Mouse (Mus musculus): ENCODE results near the gene Ace3. TPM values are rescaled to one million over a fixed set of nuclear protein-coding genes. Genes with fewer than 3 reads are reported as not detected.

Gene Ace3
- polyA plus RNA-seq, 1 experiment from 2014 or later = not detected

Other genes starting within 250 kb of the Ace3 start
- 19.5 and 21.6 TPM in 2 replicates for gene Cyb561, start 41.3 kb upstream of the Ace3 start, polyA plus RNA-seq (2014; fragmentation: Nextera tagmentation; extraction: Ambion mirVana)
- gene Ace, start 26.7 kb upstream of the Ace3 start, polyA plus RNA-seq (2014; fragmentation: Nextera tagmentation; extraction: Ambion mirVana) = 1.00 and 1.3 TPM in 2 replicates
- 2.5 and 2.6 TPM in 2 replicates for gene Kcnh6, start 13.4 kb downstream of the Ace3 start, polyA plus RNA-seq (2014; fragmentation: Nextera tagmentation; extraction: Ambion mirVana)
- 56.0 and 62.8 TPM in 2 replicates for gene Dcaf7, start 42.2 kb downstream of the Ace3 start, polyA plus RNA-seq (2014; fragmentation: Nextera tagmentation; extraction: Ambion mirVana)
- 7.8 and 8.2 TPM in 2 replicates for gene Taco1, start 71.4 kb downstream of the Ace3 start, polyA plus RNA-seq (2014; fragmentation: Nextera tagmentation; extraction: Ambion mirVana)
- gene Map3k3, start 89.9 kb downstream of the Ace3 start, polyA plus RNA-seq (2014; fragmentation: Nextera tagmentation; extraction: Ambion mirVana) = 30.4 and 31.9 TPM in 2 replicates
- not detected in 2 replicates for gene Gm10840, start 166.2 kb downstream of the Ace3 start, polyA plus RNA-seq (2014; fragmentation: Nextera tagmentation; extraction: Ambion mirVana)
- gene Limd2, start 166.2 kb downstream of the Ace3 start, polyA plus RNA-seq (2014; fragmentation: Nextera tagmentation; extraction: Ambion mirVana) = 169 and 216 TPM in 2 replicates
- gene Strada, start 207.5 kb downstream of the Ace3 start, polyA plus RNA-seq (2014; fragmentation: Nextera tagmentation; extraction: Ambion mirVana) = 24.0 and 26.2 TPM in 2 replicates
- 76.0 and 77.4 TPM in 2 replicates for gene Ccdc47, start 221.7 kb downstream of the Ace3 start, polyA plus RNA-seq (2014; fragmentation: Nextera tagmentation; extraction: Ambion mirVana)
- 62.7 and 69.1 TPM in 2 replicates for gene Ddx42, start 222.3 kb downstream of the Ace3 start, polyA plus RNA-seq (2014; fragmentation: Nextera tagmentation; extraction: Ambion mirVana)

Measured in embryonic facial prominence, embryonic 14.5 days (tissue).